Mouse (Mus musculus) mature B cell (primary cell): Measurements from ENCODE around the gene C1qtnf4.

Experiments
- in situ Hi-C: fragments of 300-500 bp; cut with MboI; formaldehyde crosslinking; loops from 2 replicates; pipeline ENCODE4 v1.14.3; 2019

Gene C1qtnf4

GRCm38 (mm10) chr2:90885218-90886041, at the start of gene C1qtnf4:
Gene C1qtnf4, plus strand, starts transcription at chr2:90885860.
- in situ Hi-C loops, result no loop called here

- in situ Hi-C loops, result no loop called here
Measured at GRCm38 (mm10) chr2:90838621-90839020, 47.0 kb upstream of the C1qtnf4 start.

- in situ Hi-C loops, result no loop called here
Measured at GRCm38 (mm10) chr2:90843666-90844065, 42.0 kb upstream of the C1qtnf4 start.

GRCm38 (mm10) chr2:90844262-90844661, 41.4 kb upstream of the C1qtnf4 start:
- in situ Hi-C loops, result no loop called here

- in situ Hi-C loops, result no loop called here
Measured at GRCm38 (mm10) chr2:90845234-90845633, 40.4 kb upstream of the C1qtnf4 start.

- in situ Hi-C loops, result no loop called here
Measured at GRCm38 (mm10) chr2:90846171-90846570, 39.5 kb upstream of the C1qtnf4 start.

GRCm38 (mm10) chr2:90846597-90846954, 39.1 kb upstream of the C1qtnf4 start:
- in situ Hi-C loops, result no loop called here

GRCm38 (mm10) chr2:90846955-90847680, 38.5 kb upstream of the C1qtnf4 start, which contains the start of gene Mtch2:
Gene Mtch2, plus strand, starts transcription at chr2:90847155.
- in situ Hi-C loops, result no loop called here

- in situ Hi-C loops, result no loop called here
Measured at GRCm38 (mm10) chr2:90847681-90848050, 38.0 kb upstream of the C1qtnf4 start.

GRCm38 (mm10) chr2:90848331-90848730, 37.3 kb upstream of the C1qtnf4 start:
- in situ Hi-C loops, result no loop called here

GRCm38 (mm10) chr2:90850401-90850800, 35.3 kb upstream of the C1qtnf4 start:
- in situ Hi-C loops, result no loop called here

GRCm38 (mm10) chr2:90861486-90861885, 24.2 kb upstream of the C1qtnf4 start:
- in situ Hi-C loops, result no loop called here

- in situ Hi-C loops, result no loop called here
Measured at GRCm38 (mm10) chr2:90864184-90864583, 21.5 kb upstream of the C1qtnf4 start.

- in situ Hi-C loops, result no loop called here
Measured at GRCm38 (mm10) chr2:90866524-90866923, 19.1 kb upstream of the C1qtnf4 start.

GRCm38 (mm10) chr2:90870136-90870601, 15.5 kb upstream of the C1qtnf4 start:
- in situ Hi-C loops, result no loop called here

GRCm38 (mm10) chr2:90871180-90871961, 14.3 kb upstream of the C1qtnf4 start:
- in situ Hi-C loops, result no loop called here

- in situ Hi-C loops, result no loop called here
Measured at GRCm38 (mm10) chr2:90874025-90874424, 11.6 kb upstream of the C1qtnf4 start.

- in situ Hi-C loops, result no loop called here
Measured at GRCm38 (mm10) chr2:90875239-90875638, 10.4 kb upstream of the C1qtnf4 start.

GRCm38 (mm10) chr2:90877584-90878259, 7.9 kb upstream of the C1qtnf4 start:
- in situ Hi-C loops, result no loop called here

GRCm38 (mm10) chr2:90879419-90879818, 6.2 kb upstream of the C1qtnf4 start:
- in situ Hi-C loops, result no loop called here

GRCm38 (mm10) chr2:90880144-90880785, 5.4 kb upstream of the C1qtnf4 start:
- in situ Hi-C loops, result no loop called here
